ENCODE assay signal across 18 mouse cellular contexts in the genomic region with DNA sequence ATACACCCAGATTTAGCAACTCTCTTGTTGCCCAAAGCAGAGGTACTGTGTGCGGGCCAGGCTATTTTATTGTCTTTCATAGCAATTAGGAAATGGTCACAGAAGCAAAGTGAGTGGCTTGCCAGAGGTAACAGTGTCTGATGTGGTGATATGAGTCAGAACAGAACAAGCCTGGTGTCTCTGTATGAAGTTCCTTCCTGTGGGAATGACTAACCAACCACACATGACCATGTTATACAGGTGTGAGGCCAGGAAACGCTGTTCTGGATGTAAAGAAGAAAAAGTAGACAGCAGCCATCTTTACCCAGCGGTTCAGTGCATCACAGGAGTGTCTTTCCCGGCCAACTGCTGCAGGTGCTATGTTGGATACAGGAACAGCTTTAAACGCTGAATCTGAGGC.
"Had no signal": no experiment of that assay in that cellular context is flagged by ENCODE, and none has a peak within 500 bp of the region (broad histone marks: within the 10 kb centered on the region; RNA-seq: fewer than 3 reads in every experiment).

No protein-coding gene starts in this region.

- H3K4me1 ChIP-seq: lung, embryonic 15.5 days; midbrain, embryonic 13.5 days; midbrain, embryonic 15.5 days; neural tube, embryonic 12.5 days had no signal

- H3K9me3 ChIP-seq: lung, embryonic 15.5 days; megakaryocyte, embryonic 14.5 days; midbrain, embryonic 13.5 days; midbrain, embryonic 15.5 days; neural tube, embryonic 12.5 days had no signal

- H3K27me3 ChIP-seq: lung, embryonic 15.5 days; megakaryocyte, embryonic 14.5 days; midbrain, embryonic 13.5 days; midbrain, embryonic 15.5 days; neural tube, embryonic 12.5 days had no signal

- DNase-seq: liver, postnatal 0 days; lung, adult 2 months; lung, postnatal 14 days; lung, postnatal 36 days; retina, postnatal 1 day; right cerebral cortex, adult 18-20 months; right cerebral cortex, postnatal 25 days; right cerebral cortex, postnatal 4 days; spleen, adult 18-20 months; thymus, postnatal 14 days; thymus, postnatal 36 days had no signal

- H3K4me3 ChIP-seq: lung, embryonic 15.5 days; megakaryocyte, embryonic 14.5 days; midbrain, embryonic 13.5 days; midbrain, embryonic 15.5 days; neural tube, embryonic 12.5 days had no signal

- H3K9ac ChIP-seq: liver, postnatal 0 days; lung, embryonic 15.5 days; midbrain, embryonic 13.5 days; midbrain, embryonic 15.5 days; neural tube, embryonic 12.5 days had no signal

- H3K27ac ChIP-seq: lung, embryonic 15.5 days; macrophage; midbrain, embryonic 13.5 days; midbrain, embryonic 15.5 days; neural tube, embryonic 12.5 days had no signal

- H3K4me2 ChIP-seq: lung, embryonic 15.5 days; midbrain, embryonic 11.5 days; midbrain, embryonic 13.5 days; midbrain, embryonic 15.5 days; neural tube, embryonic 12.5 days had no signal
